Mouse (Mus musculus): ENCODE measurements around the gene Gm42669. TPM values are rescaled to one million over a fixed set of nuclear protein-coding genes. Genes with fewer than 3 reads are reported as not detected.

The Gm42669 gene
- polyA plus RNA-seq (2017; shearing (Covaris generic)), result 0.35 TPM

GRCm38 (mm10) chr5:107507321-107507720 lies at the start of gene Gm42669:
Gene Gm42669, plus strand, starts transcription at chr5:107507621.

GRCm38 (mm10) chr5:107534581-107534980 lies 27.2 kb downstream of the Gm42669 start, which contains the start of gene 1700028K03Rik:
Gene 1700028K03Rik, plus strand, starts transcription at chr5:107534709.

GRCm38 (mm10) chr5:107597301-107598077 lies 90.1 kb downstream of the Gm42669 start, which contains the start of the genes Rpap2 and Glmn:
Gene Rpap2, plus strand, starts transcription at chr5:107597373.
Gene Glmn, minus strand, starts transcription at chr5:107597888.

Other genes with a start within 250 kb of the Gm42669 start
- gene Tgfbr3, start 218.0 kb upstream of the Gm42669 start, polyA plus RNA-seq (2017; shearing (Covaris generic)), result 13.3 TPM
- 0.57 TPM for gene Brdt, start 176.5 kb upstream of the Gm42669 start, polyA plus RNA-seq (2017; shearing (Covaris generic))
- 2.3 TPM for gene Ephx4, start 104.9 kb upstream of the Gm42669 start, polyA plus RNA-seq (2017; shearing (Covaris generic))
- gene Lpcat2b, start 76.1 kb upstream of the Gm42669 start, polyA plus RNA-seq (2017; shearing (Covaris generic)), result not detected
- gene Btbd8, start 69.6 kb upstream of the Gm42669 start, polyA plus RNA-seq (2017; shearing (Covaris generic)), result 7.9 TPM
- gene 1700028K03Rik, start 27.1 kb downstream of the Gm42669 start, polyA plus RNA-seq (2017; shearing (Covaris generic)), result 0.19 TPM
- gene Rpap2, start 89.8 kb downstream of the Gm42669 start, polyA plus RNA-seq (2017; shearing (Covaris generic)), result 33.4 TPM
- gene Glmn, start 90.3 kb downstream of the Gm42669 start, polyA plus RNA-seq (2017; shearing (Covaris generic)), result 18.3 TPM
- 45.5 TPM for gene Gfi1, start 218.4 kb downstream of the Gm42669 start, polyA plus RNA-seq (2017; shearing (Covaris generic))

All from CD4-positive, CD25-positive, alpha-beta regulatory T cell (primary cell).